Mouse (Mus musculus) embryonic facial prominence, embryonic 14.5 days (tissue): ENCODE data around the gene Il17rd. TPM values are rescaled to one million over a fixed set of nuclear protein-coding genes. Genes with fewer than 3 reads are reported as not detected.

Source experiments
- ATAC-seq: fragments of 200-750 bp; cut with Nextera tagmentation; 2 replicates; pipeline ENCODE4 v1.8.0; 2017; ENCODE audit warnings: low read depth, moderate number of reproducible peaks, moderate TSS enrichment
- DNase-seq: peaks from one replicate; pipeline ENCODE4 v3.0.0-alpha.2; 2015; ENCODE audit warnings: low spot score
- H3K27ac ChIP-seq: fragments of 300-500 bp; sonication (generic); replicated peaks from 2 replicates; pipeline ENCODE4 v1.5.1; 2014; ENCODE audit warnings: low read depth, mild to moderate bottlenecking, low read length, moderate library complexity
- H3K27me3 ChIP-seq: fragments of 300-500 bp; sonication (generic); replicated peaks from 2 replicates; pipeline ENCODE4 v1.6.1; 2014; ENCODE audit warnings: low read length; ENCODE audit not compliant: control insufficient read depth, insufficient read depth
- H3K36me3 ChIP-seq: fragments of 300-500 bp; sonication (generic); 2 replicates; pipeline ENCODE4 v1.6.1; 2014; ENCODE audit warnings: low read length, mixed read lengths; ENCODE audit not compliant: control insufficient read depth, insufficient read depth
- H3K4me1 ChIP-seq: fragments of 300-500 bp; sonication (generic); 2 replicates; pipeline ENCODE4 v1.6.1; 2014; ENCODE audit warnings: antibody characterized with exemption, low read length; ENCODE audit not compliant: control insufficient read depth, insufficient read depth
- H3K4me2 ChIP-seq: fragments of 300-500 bp; sonication (generic); 2 replicates; pipeline ENCODE4 v1.6.1; 2014; ENCODE audit warnings: low read depth, mild to moderate bottlenecking, low read length, moderate library complexity, mixed read lengths
- H3K4me3 ChIP-seq: fragments of 300-500 bp; sonication (generic); 2 replicates; pipeline ENCODE4 v1.5.1; 2014; ENCODE audit warnings: low read depth, mild to moderate bottlenecking, low read length
- H3K9ac ChIP-seq: fragments of 300-500 bp; sonication (generic); 2 replicates; pipeline ENCODE4 v1.6.1; 2014; ENCODE audit warnings: low read depth, mild to moderate bottlenecking, low read length, moderate library complexity, mixed read lengths
- H3K9me3 ChIP-seq: fragments of 300-500 bp; sonication (generic); 2 replicates; pipeline ENCODE4 v1.6.1; 2016; ENCODE audit warnings: low read length; ENCODE audit not compliant: control insufficient read depth
- WGBS: fragments of 180-500 bp; shearing (Covaris S2); extraction: QIAGEN DNeasy Blood & Tissue Kit; methylation state at CpG from one replicate; pipeline ENCODE4 v1.1.7; 2014; 5-methylcytosine and 5-hydroxymethylcytosine counted together
- polyA plus RNA-seq: library from polyadenylated mRNA; unstranded; fragments of >200 nt; fragmentation: Nextera tagmentation; extraction: Ambion mirVana; gene quantifications from 2 replicates; pipeline ENCODE4 v1.2.1, GENCODE M21; 2014

The Il17rd gene
- polyA plus RNA-seq, 1 experiment from 2014 or later: 4.9 TPM

- peaks cover 35% of the 10 kb centered on the region for H3K4me1 ChIP-seq
- H3K9ac ChIP-seq: peak overlapping the region; percentile 92
- no peaks in the 10 kb centered on the region for H3K27me3 ChIP-seq
- 12% methylated on average over 12 of the region's 12 CpGs for WGBS
- H3K4me3 ChIP-seq: peak overlapping the region; percentile 99
- DNase-seq: no peak
- no peak for ATAC-seq
- peak overlapping the region; percentile 93 for H3K4me2 ChIP-seq
- H3K36me3 ChIP-seq: no peaks in the 10 kb centered on the region
- no peaks in the 10 kb centered on the region for H3K9me3 ChIP-seq
- peak overlapping the region; percentile 82 for H3K27ac ChIP-seq
Observed at GRCm38 (mm10) chr14:27040451-27040850, 1.7 kb downstream of the Il17rd start.

- Histone ChIP-seq H3K4me2 (no peak overlapping the region), H3K27me3 (no peaks in the 10 kb centered on the region), H3K27ac (peak overlapping the region; percentile 56), H3K9me3 (no peaks in the 10 kb centered on the region), H3K9ac (no peak overlapping the region), H3K4me1 (peaks cover 54% of the 10 kb centered on the region), H3K36me3 (no peaks in the 10 kb centered on the region), H3K4me3 (no peak overlapping the region)
- DNase-seq: no peak
- no peak for ATAC-seq
- 39% methylated on average over 8 of the region's 8 CpGs for WGBS
Observed at GRCm38 (mm10) chr14:27042280-27042983, 3.7 kb downstream of the Il17rd start.

- 0 out of 2 replicates have a peak overlapping the region, but pooled peaks have one; percentile 5 for H3K4me2 ChIP-seq
- H3K27ac ChIP-seq: peak overlapping the region; percentile 65; the same call in 1 of the 2 replicates
- no peak overlapping the region for H3K9ac ChIP-seq
- H3K4me3 ChIP-seq: no peak overlapping the region
- H3K9me3 ChIP-seq: no peaks in the 10 kb centered on the region
- H3K27me3 ChIP-seq: no peaks in the 10 kb centered on the region
- DNase-seq (peak; percentile 73), ATAC-seq (no peak)
- H3K4me1 ChIP-seq: peaks cover 63% of the 10 kb centered on the region
- WGBS: 37% methylated on average over 5 of the region's 5 CpGs
- H3K36me3 ChIP-seq: no peaks in the 10 kb centered on the region
Observed at GRCm38 (mm10) chr14:27043416-27043815, 4.7 kb downstream of the Il17rd start.

- peaks cover 68% of the 10 kb centered on the region for H3K4me1 ChIP-seq
- ATAC-seq (peak; percentile 62), DNase-seq (peak; percentile 78)
Observed at GRCm38 (mm10) chr14:27044221-27044966, 5.7 kb downstream of the Il17rd start.

GRCm38 (mm10) chr14:27044967-27045361, 6.2 kb downstream of the Il17rd start:
- ATAC-seq (no peak), DNase-seq (peak; percentile 62)
- H3K4me1 ChIP-seq: peaks cover 73% of the 10 kb centered on the region
- no peaks in the 10 kb centered on the region for H3K36me3 ChIP-seq
- H3K9me3 ChIP-seq: no peaks in the 10 kb centered on the region
- H3K4me3 ChIP-seq: no peak overlapping the region
- WGBS: 19% methylated on average over 2 of the region's 2 CpGs
- no peak overlapping the region for H3K9ac ChIP-seq
- H3K27me3 ChIP-seq: no peaks in the 10 kb centered on the region
- peak overlapping the region; percentile 28 for H3K4me2 ChIP-seq
- peak overlapping the region; percentile 65 for H3K27ac ChIP-seq

More at GRCm38 (mm10) chr14:27044221-27044966, 5.7 kb downstream of the Il17rd start:
- Histone ChIP-seq H3K9ac (no peak overlapping the region), H3K27me3 (no peaks in the 10 kb centered on the region), H3K4me3 (no peak overlapping the region), H3K27ac (peak overlapping the region; percentile 65), H3K36me3 (no peaks in the 10 kb centered on the region), H3K9me3 (no peaks in the 10 kb centered on the region), H3K4me2 (peak overlapping the region; percentile 28)
- 7% methylated on average over 11 of the region's 11 CpGs for WGBS

- Histone ChIP-seq H3K4me1 (peaks cover 90% of the 10 kb centered on the region), H3K4me2 (peak overlapping the region; percentile 10; the same call in 1 of the 2 replicates), H3K27ac (peak overlapping the region; percentile 57), H3K27me3 (no peaks in the 10 kb centered on the region), H3K9ac (no peak overlapping the region), H3K4me3 (no peak overlapping the region), H3K9me3 (no peaks in the 10 kb centered on the region), H3K36me3 (no peaks in the 10 kb centered on the region)
- ATAC-seq (no peak), DNase-seq (peak; percentile 64)
- WGBS: 29% methylated on average over 8 of the region's 8 CpGs
Observed at GRCm38 (mm10) chr14:27048231-27048956, 9.7 kb downstream of the Il17rd start.

- WGBS: 24% methylated on average over 9 of the region's 9 CpGs
- Histone ChIP-seq H3K9me3 (no peaks in the 10 kb centered on the region), H3K27me3 (no peaks in the 10 kb centered on the region), H3K9ac (no peak overlapping the region), H3K36me3 (no peaks in the 10 kb centered on the region), H3K27ac (peak overlapping the region; percentile 88; the same call in 1 of the 2 replicates), H3K4me2 (no peak overlapping the region), H3K4me3 (no peak overlapping the region), H3K4me1 (peaks cover 73% of the 10 kb centered on the region)
- no peak for ATAC-seq
- no peak for DNase-seq
Observed at GRCm38 (mm10) chr14:27050043-27050442, 11.3 kb downstream of the Il17rd start.
